Mouse (Mus musculus): ENCODE results near the gene Pcdh10.
A peak's percentile ranks its signal among the peaks of the same experiment; 100 is the strongest.

The Pcdh10 gene

GRCm38 (mm10) chr3:45378145-45378544, at the start of gene Pcdh10:
Pcdh10 (plus strand) TSS chr3:45378398.
- peak; percentile 99 for DNase-seq

DNA sequence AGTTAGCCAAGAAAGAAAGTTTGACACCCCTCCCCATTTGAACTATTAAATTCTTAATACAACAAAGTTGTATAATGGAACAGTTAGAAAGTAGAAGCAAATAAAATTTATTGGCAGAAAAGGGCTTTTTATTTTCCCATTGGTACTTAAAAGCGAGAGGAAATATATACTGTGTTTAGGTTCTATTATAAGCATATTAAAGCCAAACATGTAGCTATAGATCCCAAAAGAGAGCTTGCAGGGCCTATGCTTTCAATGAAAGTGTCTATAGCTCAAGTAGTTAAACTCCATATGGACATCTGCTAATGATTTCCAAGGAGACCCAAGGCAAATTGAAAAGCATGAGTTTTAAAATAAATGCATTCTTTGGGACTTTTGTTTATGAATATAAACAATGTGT, 22.3 kb upstream of the Pcdh10 start:
- DNase-seq, result no peak

DNA sequence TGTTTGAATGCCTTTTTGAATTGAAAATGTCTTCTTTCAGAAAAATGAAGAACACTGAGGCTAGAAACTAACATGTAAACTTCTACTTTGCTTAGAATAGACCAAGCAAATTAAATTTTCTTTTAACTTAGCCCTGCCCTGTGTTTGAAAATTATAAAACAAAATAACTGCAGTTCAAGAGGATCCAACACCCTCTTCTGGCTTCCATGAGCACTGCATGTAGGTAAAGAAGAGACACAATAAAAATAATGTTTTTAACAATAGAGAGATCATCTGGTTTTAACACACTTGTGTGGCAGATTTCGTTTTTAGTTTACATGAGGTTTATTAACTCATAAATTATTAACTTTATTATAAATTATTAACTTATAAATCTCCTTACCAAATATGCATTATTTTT, 9.2 kb upstream of the Pcdh10 start:
- no peak for DNase-seq

DNA sequence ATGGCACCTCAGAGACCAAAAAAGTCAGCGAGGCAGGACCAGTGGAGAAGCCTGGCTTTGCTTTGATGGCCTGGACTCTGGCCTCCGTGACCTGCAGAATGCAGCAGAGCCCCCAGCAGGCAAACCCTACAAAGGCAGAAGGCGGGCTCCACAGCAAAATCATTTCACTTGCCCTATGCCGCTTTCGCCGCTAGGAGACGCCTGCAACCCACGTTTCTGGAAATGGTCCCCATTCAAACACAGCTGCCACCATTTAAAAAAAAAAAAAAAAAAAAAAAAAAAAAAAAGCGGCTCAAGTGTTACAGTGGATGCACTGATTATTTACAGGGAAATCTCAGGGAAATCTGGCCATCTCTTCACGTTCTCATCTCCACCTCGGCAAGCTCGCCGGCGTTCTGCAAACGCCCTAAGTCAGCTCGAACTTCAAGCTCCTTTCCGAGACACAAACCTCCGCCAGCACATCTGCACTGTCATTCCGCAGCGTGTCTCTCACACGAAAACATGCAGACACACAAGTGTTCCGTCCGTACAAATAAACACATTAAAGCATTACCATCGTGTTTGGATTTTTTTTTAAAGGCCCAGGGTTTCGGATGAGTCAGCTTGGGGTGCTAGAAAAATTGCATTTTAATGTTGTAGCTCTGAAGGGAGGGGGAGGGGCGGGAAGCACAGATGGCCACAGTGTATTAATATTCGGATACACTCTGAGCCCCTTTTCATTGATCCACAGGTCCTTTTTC, 2.3 kb upstream of the Pcdh10 start:
- peak; percentile 81 for DNase-seq

GRCm38 (mm10) chr3:45376501-45377390, 1.5 kb upstream of the Pcdh10 start:
- DNase-seq, result peak; percentile 70

DNA sequence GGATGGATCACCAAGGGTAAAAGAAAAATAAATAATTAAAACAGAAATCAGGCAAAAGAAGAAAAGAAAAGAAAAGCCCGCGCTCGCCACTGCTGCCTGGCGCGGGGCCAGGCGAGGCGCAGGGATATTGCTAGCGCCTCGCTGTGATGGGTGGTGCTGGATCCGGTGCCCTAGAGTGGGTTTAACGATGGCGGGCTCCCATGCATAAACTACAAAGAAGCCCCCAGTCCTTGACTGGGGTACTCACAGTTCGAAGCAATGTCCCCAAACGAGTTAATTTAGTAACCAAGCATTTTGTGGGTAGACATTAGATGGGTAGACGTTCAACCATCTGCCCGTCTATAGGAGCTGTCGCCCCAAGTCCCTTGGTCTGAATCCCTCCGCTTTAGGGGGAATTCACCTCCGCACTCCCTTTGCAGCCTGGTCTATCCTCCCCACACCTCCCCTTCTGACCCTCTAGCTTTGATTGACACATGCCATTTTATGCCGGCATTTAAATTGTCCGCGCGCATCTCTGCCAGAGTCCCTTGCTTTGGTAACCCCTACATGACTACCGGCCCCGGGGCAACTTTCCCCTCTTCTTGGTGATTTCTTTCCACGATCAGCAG, 703 bp upstream of the Pcdh10 start:
- no peak for DNase-seq

DNA sequence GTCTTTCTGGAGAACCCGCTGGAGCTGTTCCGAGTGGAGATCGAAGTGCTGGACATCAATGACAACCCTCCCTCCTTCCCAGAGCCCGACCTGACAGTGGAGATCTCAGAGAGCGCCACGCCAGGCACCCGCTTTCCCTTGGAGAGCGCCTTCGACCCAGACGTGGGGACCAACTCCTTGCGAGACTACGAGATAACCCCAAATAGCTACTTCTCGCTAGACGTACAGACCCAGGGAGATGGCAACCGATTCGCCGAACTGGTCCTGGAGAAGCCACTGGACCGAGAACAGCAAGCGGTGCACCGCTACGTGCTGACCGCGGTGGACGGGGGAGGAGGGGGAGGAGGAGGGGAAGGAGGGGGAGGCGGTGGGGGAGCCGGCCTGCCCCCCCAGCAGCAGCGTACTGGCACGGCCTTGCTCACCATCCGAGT, 1.4 kb downstream of the Pcdh10 start:
- DNase-seq, result peak; percentile 48

GRCm38 (mm10) chr3:45379972-45380761, 2.0 kb downstream of the Pcdh10 start:
- peak; percentile 61 for DNase-seq

DNA sequence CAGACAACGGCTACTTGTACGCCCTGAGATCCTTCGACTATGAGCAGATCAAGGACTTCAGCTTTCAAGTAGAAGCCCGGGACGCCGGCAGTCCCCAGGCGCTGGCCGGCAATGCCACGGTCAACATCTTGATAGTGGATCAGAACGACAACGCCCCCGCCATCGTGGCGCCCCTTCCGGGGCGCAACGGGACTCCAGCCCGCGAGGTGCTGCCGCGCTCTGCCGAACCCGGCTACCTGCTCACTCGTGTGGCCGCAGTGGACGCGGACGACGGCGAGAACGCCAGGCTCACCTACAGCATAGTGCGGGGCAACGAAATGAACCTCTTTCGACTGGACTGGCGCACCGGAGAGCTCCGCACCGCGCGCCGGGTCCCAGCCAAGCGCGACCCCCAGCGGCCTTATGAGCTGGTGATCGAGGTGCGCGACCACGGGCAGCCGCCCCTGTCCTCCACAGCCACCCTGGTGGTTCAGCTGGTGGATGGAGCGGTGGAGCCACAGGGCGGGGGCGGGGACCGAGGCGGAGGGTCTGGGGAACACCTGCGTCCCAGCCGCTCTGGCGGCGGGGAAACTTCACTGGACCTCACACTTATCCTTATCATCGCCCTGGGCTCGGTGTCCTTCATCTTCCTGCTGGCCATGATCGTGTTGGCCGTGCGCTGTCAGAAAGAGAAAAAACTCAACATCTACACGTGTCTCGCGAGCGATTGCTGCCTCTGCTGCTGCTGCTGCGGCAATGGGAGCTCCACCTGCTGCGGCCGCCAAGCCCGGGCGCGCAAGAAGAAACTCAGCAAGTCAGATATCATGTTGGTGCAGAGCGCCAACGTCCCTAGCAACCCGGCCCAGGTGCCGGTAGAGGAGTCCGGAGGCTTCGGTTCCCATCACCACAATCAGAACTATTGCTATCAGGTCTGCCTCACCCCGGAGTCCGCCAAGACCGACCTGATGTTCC, 2.9 kb downstream of the Pcdh10 start:
- peak; percentile 60 for DNase-seq

DNA sequence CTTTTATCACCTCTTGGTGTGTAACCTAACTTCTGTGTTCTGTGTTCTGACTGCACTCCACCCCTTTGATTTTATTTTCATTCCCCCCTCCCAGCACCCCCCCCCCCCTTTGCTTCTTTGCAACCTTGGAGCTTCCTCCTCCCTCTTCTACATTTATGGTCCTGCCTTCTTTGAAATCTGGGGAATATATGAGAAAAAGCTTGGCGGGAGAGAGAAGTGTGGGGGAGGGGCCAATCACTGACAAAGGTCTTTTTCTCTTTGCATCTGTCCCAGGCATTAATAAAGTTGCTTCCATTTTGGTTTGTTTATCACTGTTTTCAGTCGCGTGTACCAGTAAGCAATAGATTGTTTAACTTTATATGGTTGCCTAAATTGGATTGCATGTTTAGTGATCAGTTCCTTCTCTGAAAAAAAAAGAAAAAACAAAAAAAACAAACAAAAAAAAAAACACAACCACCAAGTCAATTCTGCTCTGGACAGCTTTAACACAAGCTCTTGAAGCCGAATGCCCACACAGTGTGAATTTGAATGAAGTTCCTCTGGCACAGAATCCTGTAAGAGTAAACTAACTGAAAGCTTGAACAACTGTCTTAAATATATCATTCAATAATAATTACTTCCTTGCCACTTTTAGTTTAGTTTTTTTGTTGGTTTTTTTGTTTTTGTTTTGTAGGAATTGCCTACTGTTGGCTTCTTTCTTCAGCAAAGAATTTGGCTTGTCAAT, 4.0 kb downstream of the Pcdh10 start:
- no peak for DNase-seq

GRCm38 (mm10) chr3:45383831-45384230, 5.6 kb downstream of the Pcdh10 start:
- DNase-seq, result no peak

DNA sequence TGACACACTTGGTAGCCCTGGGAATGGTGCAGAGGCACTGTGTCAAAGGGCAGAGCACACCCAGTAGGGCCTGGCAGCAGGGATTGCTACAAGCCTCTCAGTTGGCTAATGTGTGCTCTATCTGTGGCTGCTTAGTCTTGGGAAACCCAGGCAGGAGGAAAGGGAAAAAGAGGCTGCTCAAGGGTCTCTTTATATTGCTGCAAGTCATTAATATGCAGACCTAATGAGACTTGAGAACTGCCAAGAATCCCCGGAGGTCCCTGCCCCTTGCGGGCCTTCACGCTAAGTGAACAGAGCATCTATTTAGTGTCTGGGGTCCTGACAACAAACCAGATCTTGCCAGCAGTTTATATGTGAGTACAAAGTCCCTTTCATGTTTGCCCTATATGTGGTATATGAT, 6.8 kb downstream of the Pcdh10 start:
- peak; percentile 23 for DNase-seq

DNA sequence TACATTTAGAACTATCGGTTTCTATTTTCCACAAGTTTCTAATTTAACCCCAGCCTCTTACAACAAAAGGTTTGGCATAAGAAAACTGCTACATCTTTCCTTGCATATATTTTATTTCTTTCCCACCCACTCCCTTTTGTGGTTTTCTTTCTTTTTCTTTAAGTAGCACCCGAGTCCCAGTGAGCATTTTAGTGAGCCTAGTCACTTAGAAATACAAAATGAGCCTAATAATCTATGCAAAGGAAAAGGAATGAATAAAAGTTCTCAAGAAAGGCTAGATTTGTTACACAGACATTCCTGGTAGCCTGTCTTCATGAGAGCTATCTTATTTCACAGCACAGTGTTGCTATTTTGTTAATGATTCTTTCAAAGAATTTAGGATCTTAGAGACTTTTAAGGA, 7.3 kb downstream of the Pcdh10 start:
- no peak for DNase-seq

- DNase-seq, result no peak
These were observed 8.3 kb downstream of the Pcdh10 start for GRCm38 (mm10) chr3:45386512-45386911.

DNA sequence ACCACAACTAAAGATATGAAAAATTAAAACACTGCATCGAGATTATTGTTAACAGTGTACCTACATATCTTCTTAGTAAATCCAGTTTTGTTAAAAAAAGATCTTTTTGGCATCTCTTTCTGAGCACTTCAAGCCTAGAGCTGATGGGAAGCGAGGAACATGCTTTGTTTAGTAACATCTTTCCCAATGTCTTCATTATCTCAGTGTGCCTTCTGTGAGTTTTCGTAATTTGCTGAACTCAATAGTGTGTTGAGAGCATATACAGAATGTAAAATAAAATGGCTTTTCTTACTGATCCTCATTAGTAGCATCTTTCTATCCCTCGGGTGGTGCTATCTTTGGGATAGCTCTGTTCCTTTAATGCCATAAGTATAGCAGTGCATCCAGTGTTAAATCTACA, 18.9 kb downstream of the Pcdh10 start:
- no peak for DNase-seq

GRCm38 (mm10) chr3:45403239-45403638, 25.0 kb downstream of the Pcdh10 start:
- DNase-seq, result no peak

DNA sequence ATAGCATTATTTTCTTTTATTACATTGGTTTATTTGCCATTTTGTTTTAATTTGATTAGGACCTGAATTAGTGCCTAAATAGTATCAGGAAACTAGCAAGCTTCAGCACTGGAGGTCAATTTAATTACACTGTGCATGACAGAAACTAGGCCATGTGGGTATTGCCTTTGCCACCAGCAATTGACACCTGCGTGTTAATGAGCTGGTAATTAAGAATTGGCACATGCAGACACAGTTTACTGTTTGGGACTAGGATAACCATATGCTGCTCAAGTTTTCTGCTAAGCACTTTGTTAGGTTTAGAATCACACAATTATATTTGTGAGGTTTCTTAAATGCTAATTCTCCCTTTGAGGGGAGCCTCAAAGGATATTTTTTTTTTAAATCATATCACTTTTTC, 53.5 kb downstream of the Pcdh10 start:
- DNase-seq, result no peak

DNA sequence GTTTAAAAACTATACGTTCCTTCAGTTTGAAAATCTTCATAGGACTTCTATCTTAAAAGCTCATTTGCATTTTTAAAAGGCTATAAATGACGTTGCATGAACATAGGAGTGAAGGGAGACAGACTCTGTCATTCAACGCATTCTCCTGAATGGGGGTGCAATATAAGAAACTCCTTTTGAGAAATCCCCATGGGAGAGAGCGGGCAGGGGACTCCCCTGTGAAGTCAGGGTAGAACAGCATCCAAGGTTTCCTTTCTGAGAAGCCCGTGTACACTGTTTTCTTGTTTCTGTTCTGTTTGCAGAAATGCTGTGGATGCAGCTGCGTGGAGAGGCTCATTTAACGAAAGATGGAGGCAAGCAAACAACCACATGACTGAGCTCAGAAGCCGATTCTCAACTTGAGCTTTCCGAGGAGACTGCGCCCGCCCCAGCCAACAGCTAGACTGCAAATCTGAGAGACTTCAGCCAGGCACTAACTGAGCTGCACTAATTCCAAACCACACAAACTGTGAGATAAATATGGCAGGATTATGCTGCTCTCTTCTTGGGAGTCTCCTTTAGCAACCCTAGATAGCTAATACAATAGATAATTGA, 54.1 kb downstream of the Pcdh10 start:
- peak; percentile 13 for DNase-seq
